12 mouse cellular contexts compared by ENCODE assay signal in the genomic region with DNA sequence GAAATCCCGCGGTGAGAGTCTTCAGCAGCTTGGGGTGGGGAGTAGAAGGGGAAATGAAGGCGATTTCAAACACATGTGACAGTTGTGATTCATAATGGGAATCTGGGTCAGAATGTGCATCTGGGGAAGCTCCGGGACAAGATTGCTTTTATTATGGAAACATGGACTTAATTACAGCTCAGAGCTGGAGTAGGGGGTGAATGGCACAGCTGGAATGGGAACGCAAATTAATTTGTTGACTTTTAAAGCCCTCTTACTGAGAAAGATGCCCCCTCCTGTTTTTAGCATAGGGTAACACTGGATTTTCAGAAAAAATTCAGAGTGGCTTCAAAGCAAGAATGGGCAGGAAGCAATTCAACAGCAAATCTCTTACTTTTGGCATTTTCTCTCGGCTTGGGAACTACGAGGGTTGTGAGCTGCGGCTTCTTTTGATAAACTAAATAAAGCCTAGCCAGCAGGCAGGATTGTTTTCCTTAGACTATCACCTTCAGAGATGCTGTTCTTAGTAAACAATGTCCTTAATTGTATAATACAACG.
DNase-seq lines count a peak whose midpoint lies in the region; ATAC-seq and TF ChIP-seq lines count a peak whose summit lies in the region.
"Had no signal": no experiment of that assay in that cellular context is flagged by ENCODE, and none has a peak within 500 bp of the region (broad histone marks: within the 10 kb centered on the region; RNA-seq: fewer than 3 reads in every experiment).

No protein-coding gene starts in this region.

- H3K4me3 ChIP-seq in lung, embryonic 14.5 days (ENCODE audit: low read depth, low read length), result no peak overlapping the region
- H3K4me3 ChIP-seq in embryonic facial prominence, embryonic 12.5 days, result no peak overlapping the region
- H3K4me3 ChIP-seq in hindbrain, embryonic 16.5 days (ENCODE audit: low read length), result peak overlapping the region; percentile 10
- H3K4me3 ChIP-seq in neural tube, embryonic 15.5 days (replicated peaks), result 0 out of 2 replicates have a peak overlapping the region, but pooled peaks have one; percentile 8

- H3K9ac ChIP-seq in lung, embryonic 14.5 days, result no peak overlapping the region
- H3K9ac ChIP-seq in embryonic facial prominence, embryonic 12.5 days, result no peak overlapping the region
- no peak overlapping the region for H3K9ac ChIP-seq in hindbrain, embryonic 16.5 days (ENCODE audit: low read depth, low read length)
- H3K9ac ChIP-seq in neural tube, embryonic 15.5 days (replicated peaks), result no peak overlapping the region

- no peaks in the 10 kb centered on the region for H3K9me3 ChIP-seq in lung, embryonic 14.5 days (ENCODE audit: low read depth, low read length)
- no peaks in the 10 kb centered on the region for H3K9me3 ChIP-seq in embryonic facial prominence, embryonic 12.5 days
- H3K9me3 ChIP-seq in hindbrain, embryonic 16.5 days (ENCODE audit: control insufficient read depth, low read length), result no peaks in the 10 kb centered on the region
- no peaks in the 10 kb centered on the region for H3K9me3 ChIP-seq in neural tube, embryonic 15.5 days (replicated peaks)

- TF ChIP-seq CTCF in lung, embryonic 14.5 days (IDR thresholded peaks at IDR 0.05; ENCODE audit: low read depth), result no peak

- DNase-seq in lung, embryonic 14.5 days, result peak; percentile 24
- DNase-seq in lung, postnatal 4 days, result no peak
- no peak for DNase-seq in adrenal gland, adult 8-10 months
- DNase-seq in urinary bladder, postnatal 10 days (ENCODE audit: low spot score), result no peak
- no peak for DNase-seq in thymus, adult 18-20 months
- DNase-seq: cerebellum, postnatal 10 days; gastrocnemius, postnatal 14 days; kidney, postnatal 4 days had no signal

- ATAC-seq in lung, embryonic 14.5 days (ENCODE audit: insufficient read depth), result no peak
- no peak for ATAC-seq in embryonic facial prominence, embryonic 12.5 days (ENCODE audit: insufficient number of reproducible peaks, insufficient read depth, low FRiP score, low TSS enrichment)
- ATAC-seq in hindbrain, embryonic 16.5 days, result peak; percentile 34; the same call in 1 of the 2 replicates
- ATAC-seq in neural tube, embryonic 15.5 days (ENCODE audit: low FRiP score), result peak; percentile 38; the same call in 1 of the 2 replicates

- WGBS in lung, embryonic 14.5 days, result 38% methylated on average over 9 of the region's 9 CpGs
- 24% methylated on average over 9 of the region's 9 CpGs for WGBS in embryonic facial prominence, embryonic 12.5 days
- WGBS in hindbrain, embryonic 16.5 days, result 25% methylated on average over 9 of the region's 9 CpGs
- WGBS in neural tube, embryonic 15.5 days, result 22% methylated on average over 9 of the region's 9 CpGs

- no peaks in the 10 kb centered on the region for H3K36me3 ChIP-seq in lung, embryonic 14.5 days (ENCODE audit: insufficient read depth)
- H3K36me3 ChIP-seq in embryonic facial prominence, embryonic 12.5 days, result no peaks in the 10 kb centered on the region
- no peaks in the 10 kb centered on the region for H3K36me3 ChIP-seq in hindbrain, embryonic 16.5 days (ENCODE audit: control insufficient read depth, insufficient read depth, low read length)
- H3K36me3 ChIP-seq in neural tube, embryonic 15.5 days, result no peaks in the 10 kb centered on the region

- no peaks in the 10 kb centered on the region for H3K4me1 ChIP-seq in lung, embryonic 14.5 days (ENCODE audit: insufficient read depth)
- H3K4me1 ChIP-seq in embryonic facial prominence, embryonic 12.5 days, result no peaks in the 10 kb centered on the region
- H3K4me1 ChIP-seq in hindbrain, embryonic 16.5 days (ENCODE audit: control insufficient read depth, insufficient read depth, low read depth, low read length), result no peaks in the 10 kb centered on the region
- H3K4me1 ChIP-seq in neural tube, embryonic 15.5 days, result peaks cover 7% of the 10 kb centered on the region

- H3K27ac ChIP-seq in lung, embryonic 14.5 days (ENCODE audit: low read depth), result no peak overlapping the region
- no peak overlapping the region for H3K27ac ChIP-seq in embryonic facial prominence, embryonic 12.5 days
- H3K27ac ChIP-seq in hindbrain, embryonic 16.5 days (ENCODE audit: low read depth, low read length), result no peak overlapping the region
- H3K27ac ChIP-seq in neural tube, embryonic 15.5 days (replicated peaks), result no peak overlapping the region

- H3K4me2 ChIP-seq in lung, embryonic 14.5 days, result no peak overlapping the region; the same call in 1 of the 2 replicates
- H3K4me2 ChIP-seq in embryonic facial prominence, embryonic 12.5 days (replicated peaks), result peak overlapping the region; percentile 23
- peak overlapping the region; percentile 41 for H3K4me2 ChIP-seq in hindbrain, embryonic 16.5 days (ENCODE audit: low read length)
- H3K4me2 ChIP-seq in neural tube, embryonic 15.5 days, result peak overlapping the region; percentile 53

- H3K27me3 ChIP-seq in lung, embryonic 14.5 days (ENCODE audit: insufficient read depth, low read length), result no peaks in the 10 kb centered on the region
- no peaks in the 10 kb centered on the region for H3K27me3 ChIP-seq in embryonic facial prominence, embryonic 12.5 days
- H3K27me3 ChIP-seq in hindbrain, embryonic 16.5 days (replicated peaks; ENCODE audit: control insufficient read depth, insufficient read depth, low read length), result no peaks in the 10 kb centered on the region
- no peaks in the 10 kb centered on the region for H3K27me3 ChIP-seq in neural tube, embryonic 15.5 days (replicated peaks)
- H3K27me3 ChIP-seq: CH12.LX had no signal

Comparison
In these comparisons a context has a peak if more than half of its experiments do, and no peak if none do; other contexts are left out.
1. ATAC-seq: peak in hindbrain, embryonic 16.5 days (single experiment) and neural tube, embryonic 15.5 days (single experiment); none in lung, embryonic 14.5 days (single experiment) and embryonic facial prominence, embryonic 12.5 days (single experiment).
2. H3K4me3 ChIP-seq: peak in hindbrain, embryonic 16.5 days (single experiment) and neural tube, embryonic 15.5 days (single experiment); none in lung, embryonic 14.5 days (single experiment) and embryonic facial prominence, embryonic 12.5 days (single experiment).